Mouse (Mus musculus) MEL (cell line): ENCODE measurements around the gene Fanci.

Experiments
- EP300 ChIP-seq, 2 experiments: IDR thresholded peaks; 2 replicates each; pipeline ENCODE4 v1.6.1; 2011; ENCODE audit warnings: improper control_type of control experiment in 2 of 2, low read length in 2 of 2, low read depth in 1 of 2, mild to moderate bottlenecking in 1 of 2
- TBP ChIP-seq: IDR thresholded peaks from 2 replicates; pipeline ENCODE4 v1.8.0; 2011; ENCODE audit warnings: low read depth, low read length, improper control_type of control experiment
- TCF12 ChIP-seq: IDR thresholded peaks from 2 replicates; pipeline ENCODE4 v1.6.1; 2014; ENCODE audit warnings: low read depth, mild to moderate bottlenecking, inconsistent platforms, low read length, improper control_type of control experiment, moderate library complexity
- ZNF384 ChIP-seq: IDR thresholded peaks from 2 replicates; pipeline ENCODE4 v1.6.1; 2012; ENCODE audit warnings: low read depth, mild to moderate bottlenecking, inconsistent platforms, low read length, improper control_type of control experiment

- no peak for TF ChIP-seq TBP
- no peak for TF ChIP-seq ZNF384
- peak in 1 of 2 experiments; percentile 22; a peak in 1 of 4 replicates for TF ChIP-seq EP300 (IDR thresholded peaks at IDR 0.05; ENCODE audit: low read depth in 1 of 2, low read length in 2 of 2)
- no peak for TF ChIP-seq TCF12
Measured at GRCm38 (mm10) chr7:79495988-79496815, 104.5 kb downstream of the Fanci start.
